Mouse (Mus musculus) effector memory CD4-positive, alpha-beta T cell, adult 7 months (primary cell): ENCODE data around the gene Clic1. TPM values are rescaled to one million over a fixed set of nuclear protein-coding genes. Genes with fewer than 3 reads are reported as not detected.

Experiments
- polyA plus RNA-seq: library from polyadenylated mRNA; unstranded; fragments of 100-300 nt; shearing (Covaris generic); gene quantifications from one replicate; pipeline ENCODE4 v1.2.1, GENCODE M21; 2017

Gene Clic1
- polyA plus RNA-seq, 1 experiment from 2014 or later: 334 TPM

Other genes starting within 250 kb of the Clic1 start
- gene Cyp21a1, start 245.4 kb upstream of the Clic1 start, polyA plus RNA-seq: not detected
- 22.8 TPM for gene Stk19, start 213.0 kb upstream of the Clic1 start, polyA plus RNA-seq
- gene Dxo, start 212.9 kb upstream of the Clic1 start, polyA plus RNA-seq: 93.8 TPM
- 117 TPM for gene Skiv2l, start 199.8 kb upstream of the Clic1 start, polyA plus RNA-seq
- gene Nelfe, start 199.6 kb upstream of the Clic1 start, polyA plus RNA-seq: 34.7 TPM
- gene Cfb, start 187.4 kb upstream of the Clic1 start, polyA plus RNA-seq: 0.40 TPM
- 0.38 TPM for gene Zbtb12, start 170.5 kb upstream of the Clic1 start, polyA plus RNA-seq
- not detected for gene Gm20547, start 167.9 kb upstream of the Clic1 start, polyA plus RNA-seq
- gene C2, start 151.7 kb upstream of the Clic1 start, polyA plus RNA-seq: 1.4 TPM
- gene Ehmt2, start 151.5 kb upstream of the Clic1 start, polyA plus RNA-seq: 55.0 TPM
- gene Slc44a4, start 135.5 kb upstream of the Clic1 start, polyA plus RNA-seq: not detected
- 63.5 TPM for gene Neu1, start 118.7 kb upstream of the Clic1 start, polyA plus RNA-seq
- 1,521 TPM for gene Hspa1b, start 90.7 kb upstream of the Clic1 start, polyA plus RNA-seq
- 90.8 TPM for gene Gm20481, start 80.1 kb upstream of the Clic1 start, polyA plus RNA-seq
- gene Hspa1a, start 77.8 kb upstream of the Clic1 start, polyA plus RNA-seq: 909 TPM
- not detected for gene Hspa1l, start 77.3 kb upstream of the Clic1 start, polyA plus RNA-seq
- 50.0 TPM for gene Lsm2, start 68.1 kb upstream of the Clic1 start, polyA plus RNA-seq
- 214 TPM for gene Vars, start 49.0 kb upstream of the Clic1 start, polyA plus RNA-seq
- 0.37 TPM for gene Vwa7, start 33.4 kb upstream of the Clic1 start, polyA plus RNA-seq
- gene Sapcd1, start 21.9 kb upstream of the Clic1 start, polyA plus RNA-seq: not detected
- 2.2 TPM for gene Msh5, start 3.2 kb upstream of the Clic1 start, polyA plus RNA-seq
- 0.85 TPM for gene Ddah2, start 9.1 kb downstream of the Clic1 start, polyA plus RNA-seq
- not detected for gene Ly6g6c, start 15.4 kb downstream of the Clic1 start, polyA plus RNA-seq
- not detected for gene Mpig6b, start 16.2 kb downstream of the Clic1 start, polyA plus RNA-seq
- not detected for gene Ly6g6e, start 26.9 kb downstream of the Clic1 start, polyA plus RNA-seq
- not detected for gene Ly6g6d, start 28.1 kb downstream of the Clic1 start, polyA plus RNA-seq
- gene Ly6g6f, start 35.6 kb downstream of the Clic1 start, polyA plus RNA-seq: not detected
- gene Abhd16a, start 39.3 kb downstream of the Clic1 start, polyA plus RNA-seq: 79.3 TPM
- not detected for gene Ly6g5c, start 58.3 kb downstream of the Clic1 start, polyA plus RNA-seq
- gene Ly6g5b, start 65.5 kb downstream of the Clic1 start, polyA plus RNA-seq: 1.8 TPM
- gene Gpank1, start 71.5 kb downstream of the Clic1 start, polyA plus RNA-seq: 65.3 TPM
- gene Csnk2b, start 72.1 kb downstream of the Clic1 start, polyA plus RNA-seq: 223 TPM
- gene D17H6S53E, start 76.4 kb downstream of the Clic1 start, polyA plus RNA-seq: 1.7 TPM
- gene Apom, start 82.1 kb downstream of the Clic1 start, polyA plus RNA-seq: not detected
- gene Bag6, start 85.2 kb downstream of the Clic1 start, polyA plus RNA-seq: 56.5 TPM
- 24.5 TPM for gene Prrc2a, start 114.9 kb downstream of the Clic1 start, polyA plus RNA-seq
- gene Aif1, start 126.1 kb downstream of the Clic1 start, polyA plus RNA-seq: not detected
- 4.4 TPM for gene Lst1, start 138.5 kb downstream of the Clic1 start, polyA plus RNA-seq
- 1,113 TPM for gene Ltb, start 144.5 kb downstream of the Clic1 start, polyA plus RNA-seq
- 156 TPM for gene Tnf, start 152.0 kb downstream of the Clic1 start, polyA plus RNA-seq
- gene Lta, start 155.4 kb downstream of the Clic1 start, polyA plus RNA-seq: 55.4 TPM
- not detected for gene Gm16181, start 170.9 kb downstream of the Clic1 start, polyA plus RNA-seq
- 4.8 TPM for gene Atp6v1g2, start 183.7 kb downstream of the Clic1 start, polyA plus RNA-seq
- 15.0 TPM for gene Nfkbil1, start 185.8 kb downstream of the Clic1 start, polyA plus RNA-seq
- 149 TPM for gene Ddx39b, start 191.8 kb downstream of the Clic1 start, polyA plus RNA-seq
- 6,702 TPM for gene H2-D1, start 212.8 kb downstream of the Clic1 start, polyA plus RNA-seq